Mouse (Mus musculus) erythroblast, adult 5-6 weeks (primary cell): ENCODE measurements at regions not wholly inside any gene's neighbourhood (a gene's known extent, or its start where the extent isn't known, plus 50 kb on each side); places are given as distances from the start of the nearest gene placed in this dataset.

Source experiments
- ATAC-seq: replicated peaks from 2 replicates; pipeline ENCODE4 v1.8.0; 2016; ENCODE audit warnings: moderate number of reproducible peaks, mild to moderate bottlenecking, moderate TSS enrichment, inconsistent platforms; ENCODE audit not compliant: poor library complexity, low FRiP score, severe bottlenecking

DNA sequence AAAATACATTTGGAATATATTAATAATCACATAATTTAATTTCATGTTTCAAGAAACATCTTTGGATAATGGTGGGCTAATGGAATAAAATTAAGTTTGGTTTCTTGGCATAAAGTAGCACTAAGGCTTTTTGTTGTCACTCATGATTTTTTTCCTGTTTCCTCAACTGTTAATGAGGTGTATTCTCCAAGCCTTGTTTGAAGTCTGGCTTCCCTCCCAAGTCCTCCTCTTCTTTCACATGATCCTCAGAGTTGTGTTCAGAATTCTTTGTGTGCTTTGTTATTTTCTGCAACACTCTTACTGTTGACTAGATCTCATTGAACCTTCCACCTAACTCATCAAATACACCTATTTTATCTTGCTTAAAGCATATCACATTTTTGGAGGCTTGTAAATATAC, 221.6 kb upstream of the Zeb2 start:
- no peak for ATAC-seq

DNA sequence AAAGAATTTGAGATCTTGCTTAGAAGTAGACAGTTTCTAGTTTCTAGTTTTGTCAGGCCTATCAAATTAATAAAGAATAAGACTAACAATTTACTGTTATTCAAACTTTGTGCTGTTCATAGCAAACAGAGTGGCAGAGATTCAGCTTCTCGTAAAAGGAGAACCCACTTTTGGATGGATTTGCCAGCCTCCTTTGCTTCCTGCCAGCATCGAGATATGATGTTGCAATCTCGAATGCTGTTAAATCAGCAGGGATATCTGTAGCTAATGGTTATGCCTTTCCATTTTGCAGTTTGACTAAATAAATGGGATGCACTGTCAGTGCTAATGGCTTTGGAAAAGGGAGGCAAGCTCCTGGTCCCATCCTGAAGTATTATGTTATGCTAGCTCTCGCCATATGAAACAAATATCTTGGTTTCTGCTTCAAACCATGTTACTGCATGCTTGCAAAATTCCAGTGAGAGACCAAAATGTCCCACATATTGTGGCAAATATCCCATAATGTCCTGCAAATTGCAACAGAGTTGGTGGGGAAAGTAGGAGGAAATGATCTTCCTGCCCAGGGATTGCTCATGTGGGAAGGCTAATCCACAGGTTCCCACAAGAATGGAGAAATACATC, 199.9 kb upstream of the Zeb2 start:
- ATAC-seq, result no peak

DNA sequence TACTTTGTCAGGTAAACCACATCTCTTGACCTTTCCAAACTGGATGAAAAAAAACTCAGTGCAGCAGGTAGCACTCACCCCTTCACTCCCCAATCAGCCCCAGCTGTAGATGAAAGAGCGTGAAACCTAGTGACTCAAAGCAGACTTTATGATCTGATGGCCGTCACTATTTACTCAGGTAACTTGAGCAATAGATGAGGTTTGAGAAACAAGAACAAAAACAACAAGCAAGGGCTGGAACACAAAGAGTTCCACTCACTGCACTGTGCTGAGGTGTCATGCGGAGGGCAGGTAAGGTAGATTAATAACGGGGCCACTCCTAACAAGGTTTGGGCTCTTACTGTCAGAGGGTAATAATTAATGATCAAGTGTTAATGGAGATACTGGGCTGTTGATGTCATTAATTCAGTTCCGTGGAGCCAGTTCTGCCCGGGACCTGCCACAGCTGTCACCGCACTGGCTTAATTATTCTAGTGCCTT, 170.4 kb upstream of the Zeb2 start:
- ATAC-seq, result no peak

DNA sequence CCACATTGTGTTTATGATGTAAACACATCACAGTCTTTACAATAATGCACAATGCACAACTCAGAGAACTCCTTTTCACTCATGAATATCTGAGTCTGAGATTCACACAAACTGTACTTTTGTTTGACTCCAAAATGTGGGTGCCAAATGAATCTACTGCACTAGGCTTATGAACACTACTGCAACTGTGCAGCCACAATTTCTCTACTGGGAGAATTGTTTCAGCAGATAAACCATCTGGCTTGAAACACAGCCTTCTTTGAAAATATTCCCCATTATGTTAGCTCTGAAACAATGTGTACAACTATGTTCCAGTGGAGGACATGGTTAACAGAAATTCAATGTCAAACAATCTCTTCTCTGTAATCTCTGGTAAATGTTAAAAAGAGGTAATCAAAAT, 166.6 kb upstream of the Zeb2 start:
- no peak for ATAC-seq

DNA sequence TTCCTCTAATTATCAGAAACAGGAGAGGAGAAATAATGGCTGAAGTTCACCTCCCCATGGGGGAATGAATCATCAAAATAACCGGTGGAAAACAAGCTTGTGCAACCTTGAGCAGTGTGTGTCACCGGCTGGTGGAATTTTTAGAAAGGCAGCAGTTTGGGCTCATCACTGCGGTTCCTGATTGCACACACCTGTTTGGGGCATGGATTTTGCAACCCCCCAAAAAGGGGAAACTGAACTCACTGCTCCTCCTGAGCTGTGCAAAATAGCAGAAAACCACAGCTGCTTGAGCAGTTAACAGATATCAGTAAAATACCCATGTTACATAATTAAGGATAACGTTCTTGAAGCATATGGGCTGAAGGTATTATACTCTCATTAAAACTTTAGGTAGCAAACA, 162.3 kb upstream of the Zeb2 start:
- ATAC-seq, result no peak

DNA sequence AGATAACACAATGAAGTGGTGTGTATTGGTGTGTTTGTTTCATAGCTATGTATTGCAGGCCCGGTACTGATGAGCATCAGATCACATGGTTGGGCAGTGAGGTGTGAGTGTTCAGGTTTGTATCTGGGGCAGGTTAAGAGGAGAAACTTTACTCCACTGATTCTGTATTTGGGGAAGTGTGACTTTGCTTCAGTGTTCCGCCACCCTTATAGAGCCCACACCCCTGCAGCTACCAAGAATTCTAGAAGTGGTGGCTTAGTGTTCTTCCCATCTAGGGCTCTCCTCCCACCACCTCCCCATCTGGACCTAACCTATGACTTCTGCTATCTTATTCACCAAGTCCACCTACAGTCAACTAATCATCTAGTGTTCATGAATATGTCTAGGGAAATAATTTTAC, 160.4 kb upstream of the Zeb2 start:
- ATAC-seq, result no peak

DNA sequence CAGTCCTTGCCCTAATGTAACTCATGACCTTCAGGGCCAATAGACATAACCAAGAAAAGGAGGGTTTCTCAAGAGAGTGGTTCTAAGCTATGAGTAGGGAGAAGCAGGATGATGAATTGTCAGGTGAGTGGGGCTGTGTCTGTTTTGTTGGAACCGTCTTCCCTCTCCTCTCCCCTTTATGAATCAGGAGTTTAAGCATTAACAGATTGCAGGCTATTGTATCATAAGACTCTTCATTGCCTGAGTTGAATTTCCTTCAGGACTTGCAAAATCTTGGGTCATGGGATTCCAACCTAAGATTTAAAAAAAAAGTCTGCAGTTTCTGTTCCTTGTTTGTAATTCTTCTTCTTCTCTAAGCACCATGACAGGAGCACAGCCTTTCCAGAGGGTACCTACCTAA, 159.5 kb upstream of the Zeb2 start:
- ATAC-seq, result no peak

DNA sequence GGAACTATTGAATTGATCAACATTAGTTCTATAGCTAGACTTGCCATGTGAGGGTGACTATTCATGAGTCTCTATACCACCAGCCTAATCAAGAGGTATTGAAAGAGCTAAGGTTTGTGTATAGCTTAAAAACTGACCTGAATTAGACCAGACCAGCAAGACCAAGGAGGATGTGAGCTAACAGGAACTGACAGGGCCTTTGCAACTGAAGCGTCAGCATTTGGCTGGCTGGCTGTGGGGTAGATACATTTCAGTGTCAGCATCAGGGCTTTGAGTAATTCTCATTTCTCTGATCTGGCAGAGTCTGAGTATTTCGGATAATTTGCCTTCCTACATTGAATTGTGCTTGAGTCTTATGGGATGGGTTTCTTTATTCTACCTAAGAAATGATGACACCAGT, 152.8 kb upstream of the Zeb2 start:
- no peak for ATAC-seq

DNA sequence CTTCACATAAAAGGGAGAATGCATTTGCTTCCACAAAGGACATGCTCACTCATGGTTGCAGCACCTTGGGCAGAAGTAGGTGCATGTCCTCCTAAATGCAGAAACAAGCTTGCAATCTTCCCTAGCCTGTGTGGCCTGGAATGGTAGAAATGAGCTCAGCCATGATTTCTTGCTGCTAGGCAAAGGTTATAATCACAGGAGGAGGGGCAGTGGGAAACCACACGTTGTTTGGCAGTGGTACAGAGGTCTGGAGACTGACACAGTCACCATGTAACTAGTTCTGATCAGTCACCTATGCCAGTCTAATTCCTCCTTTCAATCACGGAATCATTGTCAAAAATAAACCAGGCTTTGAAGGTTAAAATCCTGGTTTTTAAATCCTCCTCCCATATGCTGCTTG, 148.6 kb upstream of the Zeb2 start:
- ATAC-seq, result no peak

DNA sequence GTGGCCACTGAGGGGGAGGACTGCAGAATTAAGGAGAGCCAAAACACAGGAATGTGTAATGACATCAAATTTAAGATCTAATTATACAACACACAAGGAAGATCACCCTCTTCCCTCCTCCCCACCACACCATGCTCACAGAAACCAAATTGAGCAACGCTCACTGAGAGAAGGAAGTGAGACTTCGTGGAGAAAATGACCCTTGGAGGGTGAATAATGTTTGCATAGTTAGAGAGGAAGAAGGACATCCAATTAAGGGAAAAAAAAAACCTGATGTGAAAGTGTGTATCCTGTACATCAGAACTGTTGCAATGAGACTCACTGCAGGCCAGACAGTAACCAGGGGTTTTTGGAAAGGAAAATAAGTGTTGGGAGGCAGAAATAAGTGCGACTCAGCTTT, 144.8 kb upstream of the Zeb2 start:
- ATAC-seq, result no peak

DNA sequence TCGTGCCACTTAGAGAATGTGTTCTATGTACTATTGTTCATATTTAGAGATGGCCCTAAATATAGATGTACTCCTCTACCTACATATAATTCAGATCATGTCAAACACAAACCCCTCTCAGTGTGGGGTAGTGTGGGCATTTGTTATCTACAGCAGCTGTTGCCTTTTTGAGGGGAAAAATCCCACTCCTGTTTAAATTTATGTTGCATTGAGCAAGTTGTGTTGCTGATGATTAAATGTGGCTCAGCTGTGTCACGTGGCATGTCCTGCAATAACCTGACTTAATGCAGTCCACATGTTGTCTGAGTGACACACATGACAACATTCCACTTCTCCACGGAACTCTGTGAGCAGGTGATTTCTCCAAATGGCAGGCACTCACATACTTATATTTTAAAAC, 141.7 kb upstream of the Zeb2 start:
- no peak for ATAC-seq

DNA sequence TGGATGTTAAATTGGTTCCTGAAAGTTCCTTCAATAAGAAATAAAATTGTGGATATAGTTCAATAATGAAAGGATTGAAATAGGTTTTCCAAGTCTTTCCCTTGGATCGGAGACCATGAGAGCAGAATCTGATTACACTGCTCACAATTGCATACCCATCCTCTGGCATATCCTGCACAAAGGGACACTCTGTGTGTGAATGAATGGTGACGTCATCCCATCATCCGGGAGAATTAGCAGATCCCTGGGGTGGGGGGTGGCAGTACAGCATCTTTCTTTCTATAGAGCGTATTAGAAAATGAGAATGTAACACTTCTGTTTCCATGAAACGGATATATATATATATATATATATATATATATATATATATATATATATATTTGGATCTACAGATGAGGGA, 139.2 kb upstream of the Zeb2 start:
- no peak for ATAC-seq

DNA sequence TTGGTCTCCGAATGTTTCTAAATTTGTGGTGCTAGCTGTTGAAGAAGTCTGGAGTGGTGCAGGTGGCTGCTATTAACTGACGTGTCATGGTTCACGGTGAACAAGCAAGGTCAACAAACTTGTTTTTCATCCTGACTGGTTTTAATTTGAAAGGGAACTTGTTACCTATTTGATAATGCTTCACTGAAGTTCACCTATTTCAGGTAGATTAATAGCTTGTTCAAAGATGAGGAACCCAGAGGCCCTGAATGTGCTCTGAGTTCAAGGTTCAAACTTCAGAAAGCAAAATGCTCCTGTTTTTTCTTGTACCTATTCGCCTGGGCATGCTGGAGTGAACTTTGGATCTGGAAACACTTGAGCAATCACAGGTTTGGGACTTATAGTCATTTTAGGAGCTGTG, 136.7 kb upstream of the Zeb2 start:
- ATAC-seq, result no peak

DNA sequence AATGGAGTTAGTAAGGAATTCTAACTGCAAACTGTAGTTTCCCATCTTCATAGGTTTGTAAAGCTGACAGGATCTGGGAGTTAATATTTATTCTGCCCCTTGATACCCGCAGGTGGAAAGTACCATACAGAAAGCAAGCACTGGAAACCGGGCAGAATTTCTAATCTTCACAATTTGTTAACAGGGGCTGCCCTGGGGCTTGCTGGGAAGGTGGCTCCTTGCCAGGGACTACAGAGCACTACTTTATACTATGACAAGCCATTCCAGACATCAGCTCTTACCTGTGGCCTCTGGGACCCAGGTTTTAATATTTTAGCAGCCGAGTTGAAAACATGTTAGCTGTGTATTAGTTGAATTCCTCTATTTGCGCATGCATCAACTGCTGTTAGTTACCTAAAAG, 135.1 kb upstream of the Zeb2 start:
- no peak for ATAC-seq

DNA sequence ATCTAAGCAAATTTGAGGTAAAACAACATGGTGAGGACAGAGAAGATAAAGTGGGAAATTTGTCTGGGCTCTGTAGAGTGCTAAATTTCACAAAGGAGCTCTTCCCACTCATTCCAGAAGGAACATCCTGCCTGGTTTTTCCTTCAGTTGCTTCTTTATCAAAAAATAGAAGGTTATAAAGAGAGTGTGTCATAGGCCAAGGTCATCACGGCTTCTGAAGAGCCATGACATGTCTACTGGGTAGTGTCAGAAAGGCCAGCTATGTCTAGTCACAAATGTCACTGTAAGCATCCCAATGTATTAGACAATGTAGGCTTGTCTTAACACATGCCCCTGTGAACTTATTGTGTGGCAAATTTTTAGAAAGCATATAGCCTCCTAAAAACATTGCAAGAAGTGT, 132.5 kb upstream of the Zeb2 start:
- no peak for ATAC-seq

DNA sequence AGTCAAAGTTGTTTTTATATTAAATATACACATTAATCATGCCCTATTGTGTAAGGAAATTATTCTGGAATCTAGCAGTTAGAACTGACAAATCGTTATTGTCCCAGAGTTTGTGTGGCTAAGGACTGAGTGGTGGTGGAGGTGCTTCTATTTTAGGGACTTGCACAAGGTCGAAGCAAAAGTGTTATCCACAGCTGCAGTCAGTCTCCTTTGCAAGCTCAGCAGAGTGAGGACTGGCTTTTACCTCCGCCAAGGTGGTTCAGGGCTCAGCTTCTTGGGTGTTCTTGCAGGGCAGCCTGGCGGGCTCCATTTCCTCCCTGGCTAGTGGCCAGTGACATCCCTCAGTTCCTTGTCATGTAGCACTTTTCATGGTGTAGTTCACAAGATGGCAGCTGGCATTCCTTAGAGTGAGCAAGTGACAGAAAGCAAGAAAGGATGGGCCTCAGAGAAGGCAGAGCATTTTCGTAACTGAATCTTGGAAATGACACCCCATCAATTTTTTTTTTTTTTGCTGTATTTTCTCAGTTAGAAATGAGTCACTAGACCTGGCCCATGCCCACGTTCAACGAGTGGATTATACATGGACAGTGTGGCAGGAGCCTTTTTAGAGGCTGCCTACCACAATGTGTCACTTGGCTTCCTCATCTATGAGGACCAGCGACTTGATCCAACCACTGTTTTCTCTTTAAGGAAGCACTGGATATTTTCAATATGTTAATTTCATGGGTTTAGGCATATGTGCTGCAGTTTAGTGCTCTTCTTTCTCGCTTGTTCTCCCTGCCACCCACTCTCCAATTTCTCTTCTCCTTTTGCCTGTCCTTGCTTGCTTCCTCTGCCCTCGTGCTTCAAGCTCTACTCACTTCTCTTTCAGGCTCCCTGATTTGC, 129.1 kb upstream of the Zeb2 start:
- no peak for ATAC-seq

DNA sequence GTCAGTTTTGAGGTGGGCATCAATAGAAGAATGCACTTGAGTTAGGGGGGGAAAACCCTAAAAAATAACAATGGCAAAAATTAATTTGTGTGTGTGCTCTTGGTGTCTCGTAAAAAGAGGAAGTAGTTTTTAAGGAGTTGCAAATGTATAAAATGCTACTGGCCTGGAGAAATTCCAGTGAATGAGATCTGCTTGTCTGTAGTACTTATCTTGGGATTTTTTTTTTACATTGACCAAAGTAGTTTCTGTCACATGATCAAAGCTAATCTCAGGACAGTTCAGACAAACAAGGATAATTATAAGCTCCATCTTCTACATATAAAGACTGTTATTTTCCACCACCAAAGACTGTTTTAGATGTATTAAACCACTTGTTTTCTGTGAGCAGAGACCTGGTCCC, 128.3 kb upstream of the Zeb2 start:
- ATAC-seq, result no peak

DNA sequence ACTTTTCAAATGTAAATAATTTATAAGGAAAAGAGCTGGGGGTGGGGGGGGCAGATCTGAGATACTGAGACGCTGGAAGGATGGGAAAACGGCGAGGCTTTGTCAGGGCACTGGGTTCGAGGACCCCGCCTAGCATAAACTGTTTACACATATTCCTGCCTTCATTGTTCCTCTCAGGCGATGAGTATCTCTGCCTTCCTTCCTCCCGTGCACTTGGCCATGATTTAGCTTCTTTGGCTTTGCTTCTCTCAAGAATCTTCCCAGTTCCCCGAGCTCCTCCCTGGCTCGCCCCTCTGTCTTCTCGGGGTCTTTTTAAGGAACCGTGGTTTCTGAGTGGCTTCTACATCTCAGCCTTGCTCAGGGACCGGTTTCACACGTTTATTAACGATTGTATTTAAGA, 127.3 kb upstream of the Zeb2 start:
- no peak for ATAC-seq

DNA sequence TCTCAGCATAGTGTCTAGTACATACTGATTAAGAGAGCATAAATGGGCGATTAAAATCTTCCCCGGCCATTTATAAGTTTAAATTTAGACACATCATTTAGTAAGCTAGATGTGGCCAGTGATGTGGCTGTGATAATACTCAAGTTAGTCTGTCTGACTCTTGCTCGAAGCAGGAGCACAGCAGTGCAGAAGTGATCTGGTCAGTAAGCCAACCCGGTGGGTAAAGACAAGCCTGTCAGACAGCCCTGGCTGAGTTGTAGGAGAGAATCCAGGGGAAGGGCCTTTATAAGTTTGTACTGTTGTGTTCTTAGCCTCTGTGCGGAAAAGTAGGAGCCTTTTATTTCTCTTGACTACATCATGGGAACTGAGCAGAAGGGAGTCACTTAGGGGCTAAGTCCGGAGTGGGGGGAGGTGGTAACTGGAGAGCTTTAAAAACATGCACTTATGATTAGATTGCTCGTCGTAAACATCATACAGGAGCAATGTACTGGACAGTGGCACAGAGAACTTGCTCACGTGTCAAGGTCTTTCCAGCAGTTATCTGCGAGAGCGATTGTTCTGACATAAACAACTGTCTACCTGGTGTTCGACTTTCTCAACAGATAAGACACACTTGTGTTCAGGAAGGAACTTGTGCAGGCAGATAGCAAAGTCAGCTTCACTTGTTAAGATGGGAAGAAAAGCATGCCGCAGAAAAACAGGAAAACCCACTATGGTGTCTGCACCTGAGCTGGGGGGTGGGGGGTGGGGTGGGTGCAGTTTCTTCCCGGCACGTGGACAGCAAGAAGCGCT, 122.5 kb upstream of the Zeb2 start:
- ATAC-seq, result no peak

DNA sequence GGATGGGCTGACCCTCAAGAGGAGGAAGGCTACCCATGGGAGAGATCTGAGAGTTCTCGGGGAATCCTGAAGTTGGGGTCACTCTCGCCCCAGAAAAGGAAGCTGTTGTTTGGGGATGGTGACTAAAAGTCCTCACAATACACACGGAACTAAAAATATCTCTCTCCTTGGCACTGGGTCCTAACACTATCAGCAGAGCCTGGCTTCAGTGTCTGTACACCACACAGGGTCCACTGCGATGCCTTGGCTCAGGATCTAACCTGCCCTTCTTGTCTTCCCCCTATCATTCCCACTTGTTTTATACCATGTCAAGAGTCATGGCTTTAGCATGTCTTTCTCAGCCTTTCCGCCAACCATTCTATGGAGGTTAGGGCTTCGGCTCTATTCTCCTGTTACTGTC, 121.8 kb upstream of the Zeb2 start:
- no peak for ATAC-seq

DNA sequence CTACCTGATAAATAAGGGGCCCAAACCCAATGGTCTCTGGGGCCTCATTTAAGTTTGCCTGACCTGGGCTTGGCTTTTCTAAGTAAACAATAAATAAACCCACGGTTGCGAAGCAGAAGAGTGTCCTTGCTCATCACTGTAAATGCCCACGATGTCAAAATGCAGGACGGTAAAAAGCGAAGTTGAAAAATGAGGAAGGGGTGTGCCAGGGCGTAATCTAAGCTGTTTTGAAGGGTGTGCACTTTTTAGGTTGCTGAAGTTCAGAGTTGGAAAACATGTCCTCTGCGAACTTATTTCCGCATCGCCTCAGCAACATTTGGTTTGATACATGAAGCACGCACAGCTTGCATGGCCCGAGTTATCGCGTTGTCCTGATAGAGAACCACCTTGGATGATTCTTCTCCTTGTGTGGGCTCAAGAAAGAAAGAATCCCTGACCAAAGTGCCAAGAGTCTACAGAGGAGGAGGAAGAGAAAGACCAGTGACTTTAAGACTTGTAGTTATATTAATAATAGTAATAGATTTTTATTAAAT, 119.0 kb upstream of the Zeb2 start:
- ATAC-seq, result no peak
